Mouse (Mus musculus) forebrain, postnatal 0 days (tissue): ENCODE results near the gene Zfp219. TPM values are rescaled to one million over a fixed set of nuclear protein-coding genes. Genes with fewer than 3 reads are reported as not detected.

Experiments used
- ATAC-seq: fragments of 200-750 bp; cut with Nextera tagmentation; 2 replicates; pipeline ENCODE4 v1.8.0; 2017; ENCODE audit warnings: mild to moderate bottlenecking, moderate library complexity
- DNase-seq: peaks from one replicate; pipeline ENCODE4 v3.0.0-alpha.2; 2015
- H3K27ac ChIP-seq: fragments of 300-500 bp; sonication (generic); 2 replicates; pipeline ENCODE4 v1.5.1; 2014; ENCODE audit warnings: low read depth, mild to moderate bottlenecking, antibody characterized with exemption, low read length, moderate library complexity, mixed read lengths
- H3K27me3 ChIP-seq: fragments of 300-500 bp; sonication (generic); 2 replicates; pipeline ENCODE4 v1.6.1; 2014; ENCODE audit warnings: mild to moderate bottlenecking, low read length, mixed read lengths; ENCODE audit not compliant: insufficient read depth
- H3K36me3 ChIP-seq: fragments of 300-500 bp; sonication (generic); 2 replicates; pipeline ENCODE4 v1.6.1; 2014; ENCODE audit warnings: mild to moderate bottlenecking, moderate library complexity; ENCODE audit not compliant: insufficient read depth
- H3K4me1 ChIP-seq: fragments of 300-500 bp; sonication (generic); 2 replicates; pipeline ENCODE4 v1.6.1; 2014; ENCODE audit warnings: antibody characterized with exemption; ENCODE audit not compliant: insufficient read depth
- H3K4me2 ChIP-seq: fragments of 300-500 bp; sonication (generic); 2 replicates; pipeline ENCODE4 v1.6.1; 2014; ENCODE audit warnings: low read depth, mild to moderate bottlenecking, moderate library complexity
- H3K4me3 ChIP-seq: fragments of 300-500 bp; sonication (generic); 2 replicates; pipeline ENCODE4 v1.5.1; 2014; ENCODE audit warnings: low read depth, low read length, mixed read lengths
- H3K9ac ChIP-seq: fragments of 300-500 bp; sonication (generic); 2 replicates; pipeline ENCODE4 v1.6.1; 2014; ENCODE audit warnings: mild to moderate bottlenecking
- H3K9me3 ChIP-seq: fragments of 300-500 bp; sonication (generic); 2 replicates; pipeline ENCODE4 v1.6.1; 2016; ENCODE audit warnings: low read length
- CTCF ChIP-seq: sonication (generic); IDR thresholded peaks from 2 replicates; pipeline ENCODE4 v1.5.1; 2016; ENCODE audit warnings: antibody characterized with exemption, control low read depth, low read depth
- WGBS: fragments of 180-500 bp; shearing (Covaris S2); extraction: QIAGEN DNeasy Blood & Tissue Kit; methylation state at CpG from one replicate; pipeline ENCODE4 v1.1.7; 2014; 5-methylcytosine and 5-hydroxymethylcytosine counted together
- polyA plus RNA-seq: library from polyadenylated mRNA; unstranded; fragments of >200 nt; fragmentation: Nextera tagmentation; extraction: Ambion mirVana; gene quantifications from 2 replicates; pipeline ENCODE4 v1.2.1, GENCODE M21; 2015
- total RNA-seq: library from RNA; depleted of rRNA; stranded (reverse); fragments of >200 nt; gene quantifications from 2 replicates; pipeline ENCODE4 v1.2.3, GENCODE M21; 2014

The Zfp219 gene
- total and polyA plus RNA-seq, 2 experiments from 2014 or later, result 19.8 to 51.4 TPM

DNA sequence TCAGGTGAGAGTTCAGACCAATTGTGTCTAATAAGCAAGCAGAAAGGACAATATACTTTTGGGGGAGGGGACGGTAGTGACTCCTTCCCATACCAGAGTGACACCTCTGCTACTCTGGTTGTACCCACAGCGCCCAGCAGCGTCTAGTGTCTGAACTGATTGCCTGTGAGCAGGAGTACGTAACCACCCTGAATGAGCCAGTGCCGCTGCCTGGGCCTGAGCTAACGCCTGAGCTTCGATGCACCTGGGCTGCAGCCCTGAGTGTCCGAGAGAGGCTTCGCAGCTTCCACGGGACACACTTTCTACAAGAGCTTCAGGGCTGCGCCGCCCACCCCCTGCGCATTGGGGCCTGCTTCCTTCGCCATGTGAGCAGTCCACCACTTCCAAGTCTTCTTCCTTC, 23.1 kb downstream of the Zfp219 start:
- no peak for ATAC-seq
- H3K27ac ChIP-seq, result no peak overlapping the region
- peaks cover 82% of the 10 kb centered on the region for H3K36me3 ChIP-seq

DNA sequence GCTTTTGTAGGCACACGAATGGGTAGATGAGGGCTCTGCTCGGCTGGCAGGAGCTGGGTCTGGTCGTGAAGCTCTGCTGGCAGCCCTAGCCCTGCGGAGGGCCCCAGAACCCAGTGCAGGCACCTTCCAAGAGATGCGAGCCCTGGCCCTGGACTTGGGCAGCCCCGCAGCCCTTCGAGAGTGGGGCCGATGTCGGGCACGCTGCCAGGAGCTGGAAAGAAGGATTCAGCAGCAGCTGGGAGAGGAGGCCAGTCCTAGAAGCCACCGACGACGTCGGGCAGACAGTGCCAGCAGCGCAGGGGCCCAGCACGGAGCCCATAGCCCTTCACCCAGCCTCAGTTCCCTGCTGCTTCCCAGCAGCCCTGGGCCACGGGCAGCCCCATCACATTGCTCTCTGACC, 23.7 kb downstream of the Zfp219 start:
- no peak overlapping the region for H3K9ac ChIP-seq
- H3K36me3 ChIP-seq, result peaks cover 81% of the 10 kb centered on the region
- peak; percentile 30 for ATAC-seq
- no peak overlapping the region for H3K4me3 ChIP-seq
- H3K27me3 ChIP-seq, result no peaks in the 10 kb centered on the region
- no peak overlapping the region for H3K4me2 ChIP-seq
- H3K9me3 ChIP-seq, result no peaks in the 10 kb centered on the region
- H3K27ac ChIP-seq, result no peak overlapping the region
- TF ChIP-seq CTCF, result no peak
- H3K4me1 ChIP-seq, result no peaks in the 10 kb centered on the region
- WGBS, result 31% methylated on average over 17 of the region's 17 CpGs
- DNase-seq, result no peak

More for the DNA sequence above, 23.1 kb downstream of the Zfp219 start:
- no peaks in the 10 kb centered on the region for H3K9me3 ChIP-seq
- H3K9ac ChIP-seq, result no peak overlapping the region
- no peak overlapping the region for H3K4me2 ChIP-seq
- WGBS, result 93% methylated on average over 14 of the region's 14 CpGs
- no peaks in the 10 kb centered on the region for H3K27me3 ChIP-seq
- TF ChIP-seq CTCF, result no peak
- no peak overlapping the region for H3K4me3 ChIP-seq
- no peak for DNase-seq
- no peaks in the 10 kb centered on the region for H3K4me1 ChIP-seq

DNA sequence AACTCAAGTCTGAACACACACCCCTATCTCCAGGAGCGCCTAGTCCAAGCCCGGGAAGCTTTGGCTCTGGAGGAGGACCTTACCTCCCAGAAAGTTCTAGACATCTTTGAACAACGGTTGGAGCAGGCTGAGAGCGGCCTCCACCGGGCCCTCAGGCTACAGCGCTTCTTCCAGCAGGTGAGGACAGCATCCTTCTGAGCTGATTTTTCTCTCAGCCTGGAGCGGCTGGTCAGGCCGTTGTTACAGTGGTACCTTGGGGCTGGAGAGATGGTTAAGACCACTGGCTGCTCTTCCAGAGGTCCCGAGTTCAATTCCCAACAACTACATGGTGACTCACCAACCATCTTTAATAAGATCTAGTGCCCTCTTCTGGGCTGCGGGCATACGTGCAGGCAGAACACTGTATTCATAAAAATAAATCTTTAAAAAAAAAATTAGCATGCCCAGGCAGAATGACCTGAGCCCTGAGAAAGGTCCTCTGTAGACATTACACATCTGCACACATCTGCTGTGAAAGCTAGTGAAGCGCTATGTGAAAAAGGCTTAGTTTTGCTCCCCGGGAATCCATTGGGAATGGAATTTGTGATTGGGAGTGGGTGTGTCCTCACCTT, 24.2 kb downstream of the Zfp219 start:
- Histone ChIP-seq H3K27ac (no peak overlapping the region), H3K9ac (no peak overlapping the region), H3K4me1 (no peaks in the 10 kb centered on the region), H3K36me3 (peaks cover 83% of the 10 kb centered on the region), H3K27me3 (no peaks in the 10 kb centered on the region), H3K4me3 (no peak overlapping the region), H3K9me3 (no peaks in the 10 kb centered on the region), H3K4me2 (no peak overlapping the region)
- peak; percentile 44 for TF ChIP-seq CTCF
- peak; percentile 33 for ATAC-seq
- peak; percentile 35 for DNase-seq
- WGBS, result 87% methylated on average over 13 of the region's 13 CpGs

DNA sequence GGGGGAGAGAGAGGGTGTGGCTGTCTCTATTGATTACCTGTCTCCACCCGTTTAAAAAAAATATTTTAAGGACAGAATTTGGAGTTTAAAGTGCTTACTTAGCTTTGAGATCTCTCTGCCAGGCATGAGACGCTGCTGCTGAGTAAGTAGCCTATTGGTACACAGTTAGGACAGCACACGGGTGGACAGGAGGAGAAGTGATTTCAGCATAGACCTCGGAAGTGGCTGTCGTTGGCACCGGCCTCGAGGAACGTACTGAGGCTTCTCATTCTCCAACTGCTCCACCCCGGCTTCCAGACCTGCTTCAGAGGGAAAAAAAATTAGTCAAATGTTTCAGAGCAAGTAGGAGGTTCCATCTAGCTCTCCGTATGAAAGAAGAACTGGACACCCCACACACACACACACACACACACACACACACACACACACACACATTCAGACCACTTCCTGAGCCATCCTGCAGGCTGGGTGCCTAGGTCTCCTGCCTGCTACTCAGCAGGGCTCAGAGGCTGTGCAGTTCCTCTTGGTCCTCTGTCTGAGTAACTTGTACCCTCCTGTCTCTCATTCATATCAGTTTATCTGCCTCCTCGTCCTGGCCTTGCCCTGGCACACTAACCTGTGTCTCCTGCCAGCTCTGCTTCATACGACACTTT, 25.2 kb downstream of the Zfp219 start:
- Histone ChIP-seq H3K9me3 (no peaks in the 10 kb centered on the region), H3K9ac (no peak overlapping the region), H3K36me3 (peaks cover 85% of the 10 kb centered on the region), H3K27me3 (no peaks in the 10 kb centered on the region), H3K4me1 (no peaks in the 10 kb centered on the region), H3K27ac (no peak overlapping the region), H3K4me3 (no peak overlapping the region), H3K4me2 (no peak overlapping the region)
- 77% methylated on average over 12 of the region's 12 CpGs for WGBS
- no peak for TF ChIP-seq CTCF
- ATAC-seq (no peak), DNase-seq (no peak)

DNA sequence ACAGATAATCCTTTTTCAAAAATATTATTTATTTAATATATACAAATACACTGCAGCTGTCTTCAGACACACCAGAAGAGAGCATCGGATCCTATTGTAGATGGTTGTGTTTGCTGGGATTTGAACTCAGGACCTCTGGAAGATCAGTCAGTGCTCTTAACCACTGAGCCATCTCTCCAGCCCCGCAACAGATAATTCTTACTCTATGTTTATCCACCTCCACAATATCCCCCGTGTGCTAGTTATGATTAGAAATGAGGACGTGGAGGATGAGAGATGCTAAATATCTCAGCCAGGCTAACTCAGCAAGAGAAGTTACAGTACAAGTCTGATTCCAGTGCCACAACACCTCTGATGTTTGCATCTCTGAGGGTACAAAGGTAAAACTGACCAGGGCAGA, 26.1 kb downstream of the Zfp219 start:
- no peak overlapping the region for H3K4me3 ChIP-seq
- no peaks in the 10 kb centered on the region for H3K9me3 ChIP-seq
- no peak overlapping the region for H3K27ac ChIP-seq
- peaks cover 86% of the 10 kb centered on the region for H3K36me3 ChIP-seq
- no peaks in the 10 kb centered on the region for H3K27me3 ChIP-seq
- no peaks in the 10 kb centered on the region for H3K4me1 ChIP-seq
- no peak overlapping the region for H3K9ac ChIP-seq
- ATAC-seq (no peak), DNase-seq (no peak)
- WGBS, result 92% methylated on average over 4 of the region's 4 CpGs
- H3K4me2 ChIP-seq, result no peak overlapping the region
- TF ChIP-seq CTCF, result no peak

DNA sequence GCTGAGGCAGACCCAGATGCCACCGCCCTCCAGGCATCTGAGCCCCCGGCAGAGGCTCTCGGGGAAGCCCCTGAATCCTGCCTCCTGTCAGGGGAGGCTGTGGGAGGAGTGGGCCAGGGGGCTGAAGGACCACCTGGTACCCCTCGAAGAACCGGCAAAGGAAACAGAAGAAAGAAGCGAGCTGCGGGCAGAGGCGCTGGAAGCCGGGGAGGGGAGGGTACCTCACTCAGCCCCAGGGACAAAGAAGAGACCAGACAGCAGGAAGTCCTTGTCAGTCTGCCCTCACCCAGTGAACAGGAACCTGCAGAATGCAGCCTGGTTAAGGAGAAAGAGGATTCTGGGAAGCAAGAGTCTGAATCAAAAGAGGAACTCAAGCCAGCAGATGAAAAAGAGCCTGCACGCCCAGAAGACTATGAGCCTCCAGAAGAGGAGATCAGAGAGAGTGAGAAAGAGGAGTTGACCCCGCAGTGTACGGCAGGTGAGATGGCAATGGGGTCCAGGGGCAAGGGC, 31.0 kb downstream of the Zfp219 start:
- ATAC-seq, result no peak
- TF ChIP-seq CTCF, result no peak
- DNase-seq, result no peak
- Histone ChIP-seq H3K9ac (no peak overlapping the region), H3K9me3 (no peaks in the 10 kb centered on the region), H3K27ac (no peak overlapping the region), H3K4me2 (no peak overlapping the region), H3K4me3 (no peak overlapping the region), H3K27me3 (no peaks in the 10 kb centered on the region), H3K36me3 (peaks cover 58% of the 10 kb centered on the region), H3K4me1 (0 out of 2 replicates have a peak, but pooled peaks cover 4% of the 10 kb centered on the region)
- WGBS, result 73% methylated on average over 12 of the region's 12 CpGs

GRCm38 (mm10) chr14:51988731-51989130, 31.8 kb downstream of the Zfp219 start:
- Histone ChIP-seq H3K27ac (no peak overlapping the region), H3K27me3 (no peaks in the 10 kb centered on the region), H3K4me2 (no peak overlapping the region), H3K9ac (no peak overlapping the region), H3K9me3 (no peaks in the 10 kb centered on the region), H3K4me1 (0 out of 2 replicates have a peak, but pooled peaks cover 4% of the 10 kb centered on the region), H3K4me3 (no peak overlapping the region), H3K36me3 (peaks cover 50% of the 10 kb centered on the region)
- DNase-seq (no peak), ATAC-seq (no peak)
- no peak for TF ChIP-seq CTCF
- WGBS, result 77% methylated on average over 12 of the region's 12 CpGs
